Mouse (Mus musculus): ENCODE measurements around the gene Ubqln1.

Ubqln1 gene

DNA sequence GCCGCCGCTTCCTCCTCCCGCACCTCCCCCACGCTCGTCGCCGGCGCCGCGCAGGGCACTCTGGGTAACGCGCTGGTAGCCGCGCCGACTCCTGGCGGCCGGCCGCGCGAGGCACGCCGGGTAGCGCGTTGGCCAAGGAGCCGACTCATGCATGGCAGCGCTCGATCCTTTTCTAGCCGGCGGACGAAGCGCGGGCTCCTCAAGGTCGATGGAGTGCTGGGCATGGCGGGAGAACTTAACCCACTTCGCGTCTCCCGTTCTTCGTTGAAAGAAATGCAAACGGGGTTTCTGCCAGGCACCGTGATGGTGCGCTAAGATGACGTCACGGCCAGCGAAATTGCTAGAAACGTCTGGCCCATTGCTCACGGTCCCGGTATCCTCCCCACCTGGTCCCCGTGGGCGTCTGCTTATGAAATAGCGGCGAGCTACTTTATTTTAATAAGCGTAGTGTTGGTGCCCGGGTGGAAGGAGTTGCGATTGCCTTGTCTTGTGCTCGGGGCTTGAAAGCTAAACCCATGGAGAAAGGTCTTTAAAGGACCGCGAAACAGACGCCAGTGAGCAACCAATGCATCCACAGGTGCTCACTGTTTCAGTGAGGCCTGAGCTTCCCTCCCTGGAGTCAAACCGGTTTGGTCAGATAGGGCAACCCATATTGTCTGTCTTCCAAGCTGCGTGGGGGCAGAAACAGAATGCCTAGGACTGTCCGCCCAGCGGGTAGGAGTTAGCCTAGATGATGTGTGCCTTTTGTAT is at the start of gene Ubqln1:
Gene Ubqln1, minus strand, starts transcription at position 62 of the 750 bp plus-strand sequence.
- peak; percentile 75 for DNase-seq (ENCODE audit: low read depth, low spot score)

DNA sequence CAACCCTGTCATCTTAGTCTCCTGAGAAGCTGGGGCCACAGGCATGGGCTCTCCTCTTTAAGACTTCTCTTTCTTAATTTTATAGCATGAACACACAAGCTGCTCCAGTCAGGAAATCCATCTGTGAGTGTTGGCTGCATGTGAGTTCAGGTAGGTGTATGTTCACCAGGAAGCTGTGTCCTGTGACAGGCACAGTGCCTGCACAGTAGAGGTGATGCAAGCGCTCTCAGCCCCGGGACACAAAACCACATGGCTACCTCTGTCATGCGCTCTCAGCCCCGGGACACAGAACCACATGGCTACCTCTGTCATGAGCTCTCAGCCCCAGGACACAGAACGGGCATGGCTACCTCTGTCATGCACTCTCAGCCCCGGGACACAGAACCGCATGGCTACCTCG is 48.1 kb upstream of the Ubqln1 start:
- DNase-seq (ENCODE audit: low read depth, low spot score), result no peak

DNA sequence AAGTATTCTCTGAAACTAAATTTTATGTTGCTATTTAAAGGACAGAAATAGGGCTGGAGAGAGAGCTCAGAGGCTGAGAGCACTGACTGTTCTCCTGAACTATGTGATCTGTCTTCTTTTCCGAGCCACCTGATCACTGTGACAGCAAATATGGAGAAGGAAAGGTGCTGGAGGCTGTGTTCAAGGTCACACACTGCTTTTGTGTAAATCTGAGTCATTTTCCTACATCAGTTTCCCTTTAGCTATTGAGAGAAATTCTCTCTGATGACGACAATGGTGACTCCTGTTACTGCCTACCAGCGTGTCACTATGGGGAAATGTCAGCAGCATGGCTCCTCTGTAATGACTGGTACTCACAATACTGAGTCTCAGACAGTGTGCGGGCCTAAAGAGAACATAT is 46.2 kb upstream of the Ubqln1 start:
- DNase-seq (ENCODE audit: low read depth, low spot score), result no peak

DNA sequence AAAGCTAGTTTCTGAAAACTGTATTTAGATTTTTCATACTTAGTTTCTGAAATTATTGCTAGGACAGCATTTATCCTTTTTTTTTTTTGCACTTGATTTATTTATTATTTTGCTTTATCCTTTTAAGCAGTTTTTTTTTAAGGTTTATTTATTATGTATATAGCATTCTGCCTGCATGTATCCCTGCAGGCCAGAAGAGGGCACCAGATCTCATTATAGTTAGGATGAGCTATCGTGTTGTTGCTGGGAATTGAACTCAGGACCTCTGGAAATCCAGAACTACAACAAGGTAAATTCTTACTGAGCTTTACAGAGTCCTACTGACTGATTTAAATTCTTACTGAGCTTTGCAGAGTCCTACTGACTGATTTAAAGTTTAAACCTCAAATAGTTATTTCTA is 37.8 kb upstream of the Ubqln1 start:
- no peak for DNase-seq (ENCODE audit: low read depth, low spot score)

DNA sequence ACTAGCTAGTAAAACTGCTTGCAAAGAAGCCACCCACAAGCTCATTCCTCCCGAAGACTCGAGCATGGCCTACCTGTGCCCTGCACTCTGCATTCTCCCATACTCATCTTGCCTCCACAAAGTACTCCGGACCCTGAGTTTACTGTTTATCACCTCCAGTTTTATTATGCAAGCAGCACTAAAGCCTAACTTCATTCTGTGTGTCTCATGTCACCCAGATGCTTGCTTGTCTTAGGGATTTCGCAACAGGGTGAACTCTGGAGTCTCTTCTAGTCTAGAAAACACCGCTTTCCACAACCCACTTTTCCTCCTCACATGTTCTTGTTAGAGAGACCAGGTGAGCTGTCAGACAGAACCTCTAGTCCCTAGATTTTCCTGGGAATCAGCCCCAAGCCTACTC is 33.5 kb upstream of the Ubqln1 start:
- no peak for DNase-seq (ENCODE audit: low read depth, low spot score)

DNA sequence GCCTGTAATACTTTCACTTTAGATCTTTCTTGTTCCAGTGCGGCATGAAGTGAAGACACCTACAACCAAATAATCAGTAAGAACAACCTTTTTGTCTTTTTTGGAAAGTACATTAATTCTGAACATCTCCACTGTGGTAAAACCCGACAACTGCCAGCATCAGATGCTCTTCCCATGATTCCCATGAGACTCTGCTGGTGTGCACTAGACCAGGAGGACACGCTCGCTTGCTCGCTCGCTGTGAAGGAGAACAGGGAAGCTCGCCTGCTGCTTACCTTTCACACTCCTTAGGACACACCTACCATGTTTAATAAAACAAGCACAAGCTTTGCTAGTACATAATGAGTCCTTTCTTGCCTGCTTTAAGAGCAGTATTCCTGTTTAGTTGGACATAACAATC is 21.1 kb upstream of the Ubqln1 start:
- DNase-seq (ENCODE audit: low read depth, low spot score), result no peak

DNA sequence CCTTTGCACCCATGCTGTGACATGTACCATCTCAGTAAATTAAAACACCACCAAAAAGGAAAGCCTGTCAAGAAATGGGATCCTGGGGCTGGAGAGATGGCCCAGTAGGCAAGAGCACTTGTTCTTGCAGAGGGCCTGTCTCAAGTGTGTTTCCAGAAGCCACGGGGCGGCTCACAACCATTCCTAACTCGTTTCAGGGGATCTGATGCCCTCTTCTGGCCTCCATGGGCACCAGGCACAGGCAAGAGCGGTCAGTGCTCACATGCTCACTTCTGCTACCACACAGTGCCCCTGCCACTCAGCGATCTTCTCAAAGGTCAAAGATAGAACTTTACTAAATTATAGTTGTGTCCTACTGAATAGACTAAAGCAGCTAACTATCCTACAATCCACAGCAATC is 17.2 kb upstream of the Ubqln1 start:
- DNase-seq (ENCODE audit: low read depth, low spot score), result peak; percentile 34

DNA sequence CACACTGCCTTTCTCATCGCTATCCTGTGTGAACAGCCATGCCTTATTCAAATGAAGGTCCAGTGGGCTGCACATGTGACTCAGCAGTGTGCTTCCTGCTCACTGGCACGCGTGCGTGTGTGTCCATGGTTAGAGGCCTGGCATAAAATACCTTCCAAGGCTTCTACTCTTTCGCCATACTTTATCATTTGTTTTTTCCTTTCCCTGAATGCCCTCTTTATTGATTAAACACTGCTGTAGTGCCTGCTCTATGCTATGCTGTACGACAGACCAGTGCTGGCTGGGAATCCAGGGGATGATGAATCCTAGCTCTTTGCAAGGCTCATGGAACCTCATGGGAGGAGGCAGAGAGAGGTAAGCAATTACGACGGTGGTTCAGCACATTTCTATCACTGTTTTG is 16.6 kb upstream of the Ubqln1 start:
- no peak for DNase-seq (ENCODE audit: low read depth, low spot score)

DNA sequence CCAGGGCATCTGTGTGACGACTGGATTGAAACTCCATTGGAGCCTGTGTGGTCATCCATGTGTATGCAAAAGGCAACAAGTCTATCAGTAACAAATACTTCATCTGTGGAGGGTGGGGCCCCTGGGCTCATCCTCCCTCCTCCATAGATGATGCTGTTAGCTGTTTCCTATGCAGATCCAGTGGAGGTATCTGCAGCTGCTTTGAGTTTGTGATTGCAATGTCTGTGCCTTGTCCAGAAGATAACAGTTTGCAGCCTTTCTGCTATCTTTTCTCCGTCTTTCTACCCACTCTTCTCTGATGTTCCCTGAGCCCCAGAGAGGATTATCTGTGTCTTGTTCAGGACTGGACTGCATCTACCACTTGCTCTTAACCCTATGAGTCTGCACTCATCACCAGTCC is 13.2 kb upstream of the Ubqln1 start:
- no peak for DNase-seq (ENCODE audit: low read depth, low spot score)

DNA sequence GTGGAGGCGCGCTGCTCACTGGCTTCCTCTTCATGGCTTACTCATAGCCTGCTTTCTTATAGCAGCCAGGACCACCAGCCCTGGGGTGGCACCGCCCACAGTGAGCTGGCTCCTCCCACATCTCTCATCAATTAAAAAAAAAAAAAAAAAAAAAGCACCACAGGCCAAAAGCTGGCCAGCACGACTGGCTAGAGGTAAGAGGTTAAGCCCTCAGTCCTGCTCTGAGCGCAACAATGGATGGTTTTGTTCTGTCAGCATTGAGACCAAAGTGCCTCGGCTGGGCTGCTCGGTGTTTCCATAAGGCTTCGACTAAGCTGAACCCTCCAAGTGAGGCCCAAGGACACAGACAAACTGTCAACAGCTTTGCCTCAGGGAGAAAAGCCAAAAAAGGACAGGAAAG is 10.2 kb upstream of the Ubqln1 start:
- no peak for DNase-seq (ENCODE audit: low read depth, low spot score)

DNA sequence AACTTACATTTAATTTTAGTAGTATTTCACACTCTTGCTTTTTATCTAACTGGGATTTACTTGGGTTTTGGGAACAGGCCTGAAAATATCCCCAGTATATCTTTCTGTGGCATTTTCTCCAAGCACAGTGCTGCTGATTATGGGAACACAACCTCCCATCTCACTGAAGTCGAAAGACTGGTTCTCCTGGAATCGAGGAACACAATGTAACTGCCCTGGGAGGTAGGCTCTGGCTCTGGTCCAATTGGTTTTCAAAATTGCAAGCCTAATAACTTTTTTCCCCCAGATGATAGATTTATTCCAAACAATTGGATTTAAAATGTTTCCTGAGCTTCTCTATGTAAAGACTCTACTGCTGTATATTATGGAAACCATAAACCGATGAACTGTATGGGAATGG is 4.8 kb upstream of the Ubqln1 start:
- DNase-seq (ENCODE audit: low read depth, low spot score), result no peak

DNA sequence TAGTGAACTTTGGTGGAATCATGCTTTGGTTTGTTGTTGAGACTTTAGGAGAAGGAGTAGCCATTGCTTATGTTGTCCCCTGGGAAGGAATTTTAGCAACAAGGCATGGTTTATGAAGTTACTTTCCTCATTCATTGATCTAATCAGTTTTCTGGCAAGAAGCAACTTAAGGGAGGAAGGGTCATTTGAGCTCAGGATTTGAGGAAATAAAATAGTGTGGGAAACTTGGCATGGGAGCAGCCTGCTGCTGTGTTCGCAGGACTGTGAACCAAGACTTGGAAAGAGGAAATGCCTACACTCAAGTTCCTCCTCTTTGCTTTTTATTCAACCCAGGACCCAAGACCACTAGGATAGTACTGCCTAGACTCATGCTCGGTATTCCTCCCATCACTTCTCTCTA is 2.1 kb upstream of the Ubqln1 start:
- DNase-seq (ENCODE audit: low read depth, low spot score), result no peak

DNA sequence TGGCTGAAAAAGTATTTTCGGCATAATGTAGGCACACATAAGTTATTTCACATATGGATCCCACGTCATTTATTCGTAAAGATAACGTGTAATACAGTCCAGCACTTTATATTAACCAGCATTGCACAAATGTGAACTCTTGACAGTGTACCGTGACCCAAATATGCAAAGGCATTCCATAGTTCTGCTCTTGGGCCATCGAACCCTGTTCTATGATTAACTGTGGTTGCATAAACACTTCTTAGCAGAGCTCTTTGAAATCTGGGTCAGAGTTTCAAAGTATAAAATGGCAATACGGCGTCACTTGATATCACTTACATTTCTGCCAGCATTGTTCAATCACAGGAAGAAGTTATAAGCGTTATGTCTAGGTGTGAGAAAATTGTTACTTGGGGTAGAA is 942 bp upstream of the Ubqln1 start:
- no peak for DNase-seq (ENCODE audit: low read depth, low spot score)

DNA sequence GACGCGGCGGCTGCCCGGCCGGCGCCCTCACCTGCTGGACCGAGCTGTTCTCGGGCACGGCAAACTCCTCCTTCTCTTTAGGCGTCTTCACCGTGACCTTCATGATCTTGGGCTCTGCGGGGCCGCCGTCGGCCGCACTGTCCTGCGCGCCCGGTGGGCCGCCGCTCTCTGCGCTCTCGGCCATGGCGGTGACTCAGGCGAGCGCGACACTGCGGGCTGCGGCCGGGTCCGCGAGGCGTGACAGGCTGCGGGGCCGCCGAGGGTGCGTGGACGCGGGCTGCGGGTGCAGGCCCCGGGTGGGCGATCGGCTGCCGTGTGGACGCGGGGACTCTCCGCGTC is 231 bp downstream of the Ubqln1 start:
- no peak for DNase-seq (ENCODE audit: low read depth, low spot score)

DNA sequence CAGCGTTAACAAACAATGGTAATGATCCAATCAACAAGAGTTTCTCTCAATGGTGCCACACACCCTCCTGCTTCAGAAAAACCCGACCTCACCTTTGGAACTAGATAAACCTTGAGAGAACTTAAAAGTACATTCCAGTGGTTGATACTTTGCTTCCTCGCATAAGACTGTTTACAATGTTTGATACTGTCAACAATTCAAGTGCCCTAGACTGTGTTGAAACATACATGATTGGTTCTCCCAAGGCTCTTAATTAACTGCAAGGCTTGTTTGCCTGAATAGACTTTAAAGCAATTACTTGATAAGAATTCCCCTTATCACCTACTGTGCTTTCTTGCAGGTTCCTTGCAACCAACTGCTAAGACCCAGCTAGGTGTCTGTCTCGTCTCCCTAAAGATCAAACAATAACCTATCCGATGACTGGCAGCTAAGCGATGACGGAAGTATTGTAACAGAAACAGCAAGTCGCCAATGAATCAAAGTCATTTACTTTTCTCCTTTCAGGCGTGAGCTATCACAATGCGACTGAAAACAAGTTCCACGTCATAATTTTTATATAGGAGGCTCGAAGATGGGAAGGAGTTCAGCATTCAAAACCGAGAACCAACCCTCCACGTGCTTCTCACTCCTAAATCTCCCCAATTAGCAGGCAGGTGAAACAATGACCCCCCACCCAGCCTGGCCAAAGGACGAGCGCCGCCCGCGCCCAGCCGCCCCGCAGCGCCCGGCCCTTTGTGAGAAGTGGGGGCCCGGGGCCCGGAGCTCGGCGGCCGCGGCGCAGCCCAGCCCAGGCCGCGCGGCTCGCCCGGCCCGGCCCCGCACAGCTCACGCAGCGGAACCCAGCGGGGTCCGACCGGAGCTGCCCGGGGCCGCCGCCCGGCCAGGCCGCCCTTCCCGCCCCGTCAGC is 854 bp downstream of the Ubqln1 start:
- no peak for DNase-seq (ENCODE audit: low read depth, low spot score)

DNA sequence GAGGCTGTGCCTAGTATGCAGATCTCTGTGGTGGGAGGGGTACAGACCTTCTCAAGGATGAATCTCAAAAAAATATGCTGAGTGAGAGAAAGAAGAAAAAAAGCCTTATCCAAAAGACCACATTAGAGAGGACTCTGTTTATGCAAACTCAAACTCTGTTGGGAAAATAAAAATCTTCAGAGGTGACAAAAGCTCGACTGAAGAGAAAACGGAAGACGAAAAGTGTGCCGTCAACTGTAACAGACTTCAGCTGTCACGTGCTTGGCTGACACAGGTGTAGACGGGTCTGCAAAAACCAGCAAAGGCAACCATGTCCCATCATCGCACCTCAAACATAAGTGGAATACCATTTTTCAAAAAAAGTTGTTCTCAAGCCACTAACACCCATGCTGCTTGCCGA is 1.7 kb downstream of the Ubqln1 start:
- DNase-seq (ENCODE audit: low read depth, low spot score), result no peak

DNA sequence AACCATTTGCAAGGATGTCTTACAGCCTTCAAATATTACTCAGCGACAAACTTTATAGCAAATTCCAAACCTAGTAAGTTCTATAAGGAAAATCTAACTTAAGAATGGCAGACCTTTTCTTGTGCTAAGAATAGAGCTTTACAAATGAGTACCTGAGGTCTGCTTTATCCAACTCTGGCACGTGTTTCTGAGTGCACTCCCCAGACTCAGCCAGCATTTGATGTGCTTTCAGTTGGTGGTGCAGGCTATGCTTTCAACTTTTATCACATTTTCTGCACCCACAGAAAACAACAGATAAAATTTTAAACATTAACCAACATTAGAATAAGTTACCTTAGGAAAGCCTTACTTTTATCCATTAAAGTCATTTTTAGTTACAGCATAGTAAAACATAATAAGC is 2.9 kb downstream of the Ubqln1 start:
- DNase-seq (ENCODE audit: low read depth, low spot score), result no peak

DNA sequence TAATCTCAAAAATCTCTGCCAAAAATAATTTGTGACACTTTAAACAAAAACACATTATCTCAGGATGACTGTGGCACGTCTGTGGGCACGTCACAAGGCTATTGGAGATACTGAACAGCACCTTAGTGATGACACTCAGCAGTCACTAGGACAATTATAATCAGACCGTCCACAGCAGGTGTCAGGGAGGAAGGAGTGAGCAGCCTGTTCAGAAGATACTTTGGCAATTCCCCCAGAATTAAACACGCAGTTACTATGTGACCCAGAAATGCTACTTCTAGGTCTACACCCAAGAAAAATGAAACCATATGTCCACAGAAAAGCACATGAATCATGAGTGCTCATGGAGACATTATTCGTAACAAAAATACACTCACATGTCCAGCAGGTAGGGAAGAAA is 5.0 kb downstream of the Ubqln1 start:
- no peak for DNase-seq (ENCODE audit: low read depth, low spot score)

DNA sequence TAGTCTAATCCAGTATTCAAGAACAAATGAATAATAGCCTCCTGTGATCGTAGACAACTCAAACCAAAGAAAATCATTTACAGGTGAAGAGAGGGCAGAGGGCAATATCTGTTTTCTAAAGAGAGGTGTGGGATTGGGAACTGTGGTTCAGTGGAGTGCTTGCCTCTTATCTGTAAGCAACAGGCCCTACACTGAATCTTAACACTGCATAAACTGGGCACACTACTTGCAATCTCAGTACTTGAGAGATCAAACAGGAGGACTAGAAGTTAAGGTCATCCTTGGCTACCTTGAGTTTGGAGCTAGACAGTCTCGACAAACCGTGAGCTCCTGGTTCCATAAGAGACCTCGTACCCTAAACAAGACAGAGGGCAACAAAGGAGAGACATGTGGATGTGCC is 9.4 kb downstream of the Ubqln1 start:
- no peak for DNase-seq (ENCODE audit: low read depth, low spot score)

DNA sequence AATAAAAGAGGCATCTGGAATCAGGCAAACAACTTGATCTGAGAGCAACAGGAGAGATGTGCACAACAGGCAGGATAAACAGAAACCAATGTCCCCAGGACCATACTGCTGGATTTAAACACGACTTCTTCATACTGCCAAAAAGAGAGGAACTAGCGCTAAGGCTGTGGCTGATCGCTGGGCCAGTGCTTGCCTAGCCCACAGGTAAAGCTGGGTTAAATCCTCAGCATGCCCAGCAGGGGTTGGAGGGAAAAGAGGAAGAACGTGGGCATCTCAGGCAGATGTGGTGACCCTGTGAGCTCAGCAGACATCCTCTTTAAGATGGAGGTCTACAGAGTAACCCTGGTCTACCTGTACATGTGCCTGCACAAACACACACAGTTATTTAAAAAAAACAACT is 10.5 kb downstream of the Ubqln1 start:
- no peak for DNase-seq (ENCODE audit: low read depth, low spot score)

DNA sequence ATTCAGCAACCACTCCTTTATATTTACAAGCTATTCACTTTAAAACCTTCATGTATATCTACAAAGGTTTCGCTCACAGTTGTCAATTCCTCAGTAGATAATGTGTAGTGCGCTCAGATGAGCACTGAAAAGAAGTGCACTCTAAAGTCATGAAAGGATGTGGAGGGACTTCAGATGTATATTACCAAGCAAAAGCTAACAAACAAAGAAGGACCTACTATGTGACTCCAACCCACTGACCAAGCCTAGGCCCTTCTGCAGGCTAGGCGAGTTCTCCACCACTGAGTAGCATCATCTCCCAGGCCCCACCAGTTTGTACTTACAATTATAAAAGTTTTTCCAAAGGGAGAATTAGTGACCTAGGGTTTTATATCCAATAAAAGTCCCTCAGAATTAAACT is 11.3 kb downstream of the Ubqln1 start:
- no peak for DNase-seq (ENCODE audit: low read depth, low spot score)

DNA sequence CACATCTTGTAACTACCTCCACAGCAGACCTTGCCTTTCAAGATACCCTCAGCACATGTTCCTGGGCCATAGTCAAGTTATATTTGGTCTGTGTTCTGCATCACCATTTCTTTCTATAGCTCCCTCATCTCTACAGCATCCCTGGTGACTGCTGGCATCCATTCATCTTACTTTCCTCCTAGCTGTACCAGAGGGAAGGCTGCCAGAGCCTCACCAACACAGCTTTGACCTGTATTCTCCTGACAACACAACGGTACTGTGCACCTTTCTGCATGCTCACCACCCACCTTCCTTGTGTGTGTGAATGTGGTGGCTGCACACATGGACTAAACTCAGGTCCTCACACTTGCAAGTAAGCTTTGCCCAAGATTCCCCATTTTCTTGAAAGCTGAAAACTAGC is 12.6 kb downstream of the Ubqln1 start:
- DNase-seq (ENCODE audit: low read depth, low spot score), result no peak

DNA sequence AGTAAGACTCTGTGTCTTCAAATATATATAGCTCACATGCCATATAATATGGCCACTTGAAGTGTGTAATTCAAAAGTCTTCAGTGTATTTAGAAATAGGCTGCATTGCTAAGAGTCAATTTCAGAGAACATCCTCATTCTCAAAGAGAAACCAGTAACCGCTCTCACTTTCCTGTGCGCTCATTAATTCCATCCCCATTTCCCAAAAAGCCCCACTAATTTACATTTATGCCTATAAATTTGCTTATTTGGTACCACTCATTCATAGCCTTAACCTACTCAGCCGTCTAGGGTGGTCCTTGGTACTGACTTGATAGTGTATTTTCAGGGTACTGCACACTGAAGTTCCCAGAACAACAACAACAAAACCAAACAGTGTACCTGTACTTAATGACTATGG is 13.5 kb downstream of the Ubqln1 start:
- no peak for DNase-seq (ENCODE audit: low read depth, low spot score)

All from skeletal muscle tissue, adult 2 months (tissue).